Mouse (Mus musculus) yolk sac, embryonic 10.5 days (tissue): ENCODE measurements around the gene Syne3.
A peak's percentile ranks its signal among the peaks of the same experiment; 100 is the strongest.

Experiments used
- DNase-seq: peaks from one replicate; pipeline ENCODE4 v3.0.0-alpha.2; 2017; ENCODE audit warnings: low spot score

Syne3 gene

GRCm38 (mm10) chr12:104964953-104965911 is 44.4 kb downstream of the Syne3 start:
- DNase-seq: no peak

GRCm38 (mm10) chr12:104960421-104960820 is 49.2 kb downstream of the Syne3 start:
- DNase-seq: no peak

GRCm38 (mm10) chr12:104959966-104960365 is 49.6 kb downstream of the Syne3 start:
- DNase-seq: no peak

GRCm38 (mm10) chr12:104958263-104958662 is 51.3 kb downstream of the Syne3 start:
- DNase-seq: no peak

- no peak for DNase-seq
These were observed 52.4 kb downstream of the Syne3 start for GRCm38 (mm10) chr12:104957165-104957564.

- no peak for DNase-seq
These were observed 53.2 kb downstream of the Syne3 start for GRCm38 (mm10) chr12:104956406-104956805.

GRCm38 (mm10) chr12:104955003-104955800 is 54.4 kb downstream of the Syne3 start:
- no peak for DNase-seq

GRCm38 (mm10) chr12:104953941-104954340 is 55.7 kb downstream of the Syne3 start:
- DNase-seq: peak; percentile 33

- peak; percentile 50 for DNase-seq
These were observed 57.2 kb downstream of the Syne3 start for GRCm38 (mm10) chr12:104952458-104952857.

GRCm38 (mm10) chr12:104947911-104948310 is 61.7 kb downstream of the Syne3 start:
- DNase-seq: no peak

GRCm38 (mm10) chr12:104946231-104946630 is 63.4 kb downstream of the Syne3 start:
- DNase-seq: no peak

GRCm38 (mm10) chr12:104940466-104940865 is 69.1 kb downstream of the Syne3 start:
- no peak for DNase-seq

- no peak for DNase-seq
These were observed 69.6 kb downstream of the Syne3 start for GRCm38 (mm10) chr12:104940027-104940386.

- DNase-seq: peak; percentile 57
These were observed 70.1 kb downstream of the Syne3 start for GRCm38 (mm10) chr12:104939372-104940026.

- no peak for DNase-seq
These were observed 70.7 kb downstream of the Syne3 start for GRCm38 (mm10) chr12:104938935-104939334.

- no peak for DNase-seq
These were observed 73.4 kb downstream of the Syne3 start for GRCm38 (mm10) chr12:104936223-104936622.

- no peak for DNase-seq
These were observed 74.5 kb downstream of the Syne3 start for GRCm38 (mm10) chr12:104935144-104935543.

- no peak for DNase-seq
These were observed 75.8 kb downstream of the Syne3 start for GRCm38 (mm10) chr12:104933800-104934199.

- no peak for DNase-seq
These were observed 76.4 kb downstream of the Syne3 start for GRCm38 (mm10) chr12:104933217-104933616.

GRCm38 (mm10) chr12:104925765-104926164 is 83.8 kb downstream of the Syne3 start:
- no peak for DNase-seq

GRCm38 (mm10) chr12:104925035-104925434 is 84.6 kb downstream of the Syne3 start:
- no peak for DNase-seq

GRCm38 (mm10) chr12:104924546-104924945 is 85.1 kb downstream of the Syne3 start:
- DNase-seq: no peak
